Mouse (Mus musculus): ENCODE results near the gene Lrrc3.
"Not testable (repeated sequence)": the region's sequence is repeated elsewhere in the genome, so short reads cannot be mapped to it uniquely, and the experiment has no call there.

The Lrrc3 gene

DNA sequence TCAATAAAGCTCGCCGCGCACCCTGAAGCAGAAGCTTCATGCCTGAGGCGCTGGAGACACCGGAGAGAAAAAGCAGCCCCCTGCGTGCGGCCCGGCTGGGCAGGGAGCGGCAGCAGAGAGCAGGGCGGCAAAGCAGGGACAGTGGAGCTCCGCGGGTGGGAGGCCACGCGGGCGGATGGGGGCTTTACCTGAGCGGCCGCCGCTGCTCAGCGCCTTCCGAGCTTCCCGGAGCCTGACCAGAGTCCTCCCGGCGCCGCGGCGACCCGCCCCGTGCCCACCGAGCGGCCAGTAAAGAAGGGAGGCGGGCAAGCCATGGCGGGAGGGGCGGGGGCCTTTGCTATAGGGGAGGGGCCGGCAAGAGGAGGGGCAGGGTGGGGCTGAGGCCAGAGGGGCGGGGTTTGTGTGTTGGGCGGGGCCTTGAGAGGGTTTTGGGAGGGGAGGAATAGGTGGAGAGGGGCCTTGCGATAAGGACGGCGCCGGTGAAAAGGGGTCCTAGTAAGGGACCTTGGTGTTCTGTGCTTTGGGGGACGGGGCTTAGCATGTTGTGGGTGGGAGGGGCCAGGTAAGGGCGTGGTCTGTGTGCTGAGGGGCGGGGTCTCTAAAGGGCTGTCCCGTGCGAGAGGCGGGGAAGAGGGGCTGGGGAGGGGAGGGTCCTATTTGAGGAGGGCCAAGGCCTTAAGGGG, at the start of gene Lrrc3:
Gene Lrrc3 (minus strand): TSS at position 326 of the 683 bp plus-strand sequence.
- DNase-seq (ENCODE audit: low read depth, low spot score): peak; percentile 46

DNA sequence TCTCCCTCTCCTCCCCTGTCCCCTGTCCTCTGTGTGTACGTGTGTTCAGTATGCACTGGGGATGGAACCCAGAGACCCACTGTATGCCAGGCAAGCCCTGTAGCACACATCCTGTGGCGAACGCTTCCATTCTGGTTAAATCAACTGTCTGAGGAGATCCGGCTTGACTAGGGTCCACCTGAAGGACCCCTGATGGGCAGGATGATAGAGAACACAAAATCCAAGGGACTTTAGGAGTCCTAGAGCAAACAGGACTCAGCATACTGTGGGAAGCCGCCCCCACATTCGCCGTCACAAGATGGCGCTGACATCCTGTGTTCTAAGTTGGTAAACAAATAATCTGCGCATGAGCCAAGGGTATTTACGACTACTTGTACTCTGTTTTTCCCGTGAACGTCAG, 48.1 kb upstream of the Lrrc3 start:
- not testable (repeated sequence) for DNase-seq (ENCODE audit: low read depth, low spot score)

DNA sequence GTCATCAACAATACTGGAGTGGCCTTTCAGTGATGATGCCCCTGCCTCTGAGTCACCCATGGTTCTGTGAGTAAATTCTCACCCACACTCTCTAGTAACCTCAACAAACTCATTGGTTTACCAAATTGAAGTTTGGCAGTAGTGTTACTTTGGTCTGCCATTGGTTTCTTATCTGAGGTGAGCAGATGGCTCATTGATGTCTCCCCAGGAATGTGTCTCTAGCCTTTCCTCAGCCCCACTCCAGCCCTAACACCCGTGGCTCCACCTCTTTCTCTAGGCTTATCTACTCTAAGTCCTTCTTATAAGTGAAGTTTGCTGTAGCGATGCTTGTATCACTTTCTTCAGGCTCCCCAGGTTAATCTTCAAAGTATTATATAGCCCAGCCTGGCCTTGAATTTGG, 37.3 kb upstream of the Lrrc3 start:
- no peak for DNase-seq (ENCODE audit: low read depth, low spot score)

DNA sequence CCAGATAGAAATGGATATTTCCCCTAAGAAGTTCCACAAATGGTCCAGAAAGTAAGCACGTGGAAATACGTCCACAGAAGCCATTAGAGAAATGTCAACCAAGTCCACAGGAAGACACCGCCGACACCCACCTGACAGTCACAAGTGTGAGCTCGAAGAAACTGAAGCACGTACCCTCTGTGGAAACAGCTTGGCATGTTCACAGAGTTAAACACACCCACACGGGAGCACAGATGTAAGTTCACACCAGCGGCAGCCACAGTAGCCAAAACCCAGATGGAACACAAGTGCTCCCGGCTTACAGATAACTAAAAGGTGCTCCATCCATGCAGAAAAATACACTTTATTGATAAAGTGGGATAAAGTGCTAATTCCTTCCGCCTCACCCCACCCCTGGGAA, 25.0 kb upstream of the Lrrc3 start:
- no peak for DNase-seq (ENCODE audit: low read depth, low spot score)

DNA sequence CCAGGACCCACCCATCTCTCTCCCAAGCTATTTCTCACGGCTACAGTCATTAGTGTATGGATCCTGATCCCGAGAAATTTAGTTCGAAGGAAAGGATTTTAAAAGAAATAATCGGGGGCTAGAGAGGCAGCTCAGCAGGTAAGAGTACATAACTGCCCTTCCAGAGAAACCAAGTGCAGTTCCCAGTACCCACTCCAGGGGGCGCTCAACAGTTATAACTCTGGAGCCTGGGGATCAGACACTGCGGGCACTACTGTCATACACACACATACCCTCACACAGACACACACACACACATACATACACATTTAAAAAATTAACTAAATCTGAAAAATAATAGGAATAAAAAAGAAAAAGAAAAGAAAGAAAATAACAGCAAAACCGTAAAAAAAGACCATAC, 23.8 kb upstream of the Lrrc3 start:
- DNase-seq (ENCODE audit: low read depth, low spot score): peak; percentile 38

DNA sequence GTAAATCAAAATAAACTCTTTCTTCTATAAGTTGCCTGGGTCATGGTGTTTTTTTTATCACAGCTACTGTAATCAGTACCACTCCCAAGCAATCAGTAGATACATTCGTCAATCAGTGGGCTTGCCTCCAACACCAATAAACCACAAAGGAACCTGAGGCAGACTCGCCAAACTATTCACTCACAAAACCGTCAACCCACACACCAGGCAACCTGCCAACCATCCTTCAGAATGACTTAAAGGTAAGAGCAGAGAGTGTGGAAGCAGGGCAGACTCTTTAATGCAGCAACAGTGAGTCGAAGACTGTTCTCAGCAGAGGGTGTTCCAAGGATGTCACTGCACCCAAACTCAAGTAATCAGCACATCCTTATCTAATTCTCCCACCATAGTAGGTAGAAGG, 20.3 kb upstream of the Lrrc3 start:
- no peak for DNase-seq (ENCODE audit: low read depth, low spot score)

DNA sequence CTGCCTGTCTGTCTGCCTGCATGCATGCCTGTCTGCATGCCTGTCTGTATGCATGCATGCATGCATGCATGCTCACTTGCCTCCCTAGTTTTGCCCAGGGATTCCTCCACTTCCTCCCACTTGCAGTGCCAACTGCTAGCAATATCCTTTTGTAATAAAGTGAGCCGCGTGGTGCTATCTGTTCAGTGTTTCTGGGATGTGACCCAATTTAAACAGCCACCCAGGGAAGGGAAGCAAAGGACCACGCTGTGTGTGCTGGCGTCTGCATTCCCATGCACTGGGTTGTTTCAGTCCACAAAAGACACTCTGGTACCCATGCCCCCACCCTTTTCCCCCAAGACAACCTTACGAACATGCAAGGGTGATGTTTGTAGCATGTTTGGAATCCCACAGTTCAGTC, 18.7 kb upstream of the Lrrc3 start:
- no peak for DNase-seq (ENCODE audit: low read depth, low spot score)

DNA sequence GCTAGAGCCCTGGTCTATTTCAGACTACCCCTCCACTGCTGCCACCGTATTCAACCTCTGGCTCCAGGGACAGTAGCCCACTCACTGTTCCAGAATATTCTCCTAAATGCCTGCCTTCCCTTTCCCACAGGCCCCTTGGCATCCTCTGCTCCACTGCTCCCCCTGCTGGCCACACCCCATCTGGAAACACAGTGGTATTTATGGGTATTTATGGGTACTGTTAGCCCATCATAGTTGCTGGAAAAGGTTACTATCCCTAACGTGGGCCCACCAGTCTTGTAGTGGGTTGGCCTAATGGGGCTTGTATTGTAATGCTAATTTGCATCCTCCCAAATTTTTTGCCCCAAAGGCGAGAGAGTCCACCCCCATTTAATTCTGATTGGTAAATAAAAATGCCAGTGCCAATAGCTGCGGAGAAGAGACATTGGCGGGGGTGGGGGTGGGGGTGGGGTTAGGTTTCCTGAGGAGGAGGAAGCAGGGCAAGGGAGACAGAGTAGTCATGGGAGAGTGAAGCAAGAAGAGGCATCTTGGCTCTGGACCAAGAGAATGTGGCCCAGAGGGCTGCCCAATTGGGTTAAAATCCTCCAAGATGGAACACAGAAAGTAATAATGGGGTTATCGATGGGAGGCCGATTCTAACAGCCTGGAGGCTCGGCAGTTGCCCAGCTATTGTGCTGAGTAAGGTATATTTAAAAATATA, 14.4 kb upstream of the Lrrc3 start:
- peak; percentile 25 for DNase-seq (ENCODE audit: low read depth, low spot score)

DNA sequence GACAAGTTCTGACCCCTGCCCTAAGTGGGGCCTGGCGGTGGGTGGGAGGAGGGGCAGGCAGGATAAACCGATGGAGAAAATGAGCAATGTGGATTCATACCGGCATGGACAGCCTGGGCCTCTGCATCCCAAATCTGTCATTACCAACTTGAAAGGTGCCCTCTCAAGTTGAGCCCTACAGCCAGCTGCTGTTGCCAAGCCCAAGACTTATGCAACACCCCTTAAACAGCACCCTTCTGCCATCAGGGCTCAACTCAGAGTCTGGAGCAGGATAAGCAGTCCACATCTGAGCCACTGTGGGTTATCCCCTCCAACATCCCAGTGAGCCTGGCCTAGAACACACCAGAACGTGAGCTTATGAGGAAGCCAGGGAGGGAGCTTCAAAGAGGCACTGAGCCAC, 11.0 kb upstream of the Lrrc3 start:
- DNase-seq (ENCODE audit: low read depth, low spot score): no peak

DNA sequence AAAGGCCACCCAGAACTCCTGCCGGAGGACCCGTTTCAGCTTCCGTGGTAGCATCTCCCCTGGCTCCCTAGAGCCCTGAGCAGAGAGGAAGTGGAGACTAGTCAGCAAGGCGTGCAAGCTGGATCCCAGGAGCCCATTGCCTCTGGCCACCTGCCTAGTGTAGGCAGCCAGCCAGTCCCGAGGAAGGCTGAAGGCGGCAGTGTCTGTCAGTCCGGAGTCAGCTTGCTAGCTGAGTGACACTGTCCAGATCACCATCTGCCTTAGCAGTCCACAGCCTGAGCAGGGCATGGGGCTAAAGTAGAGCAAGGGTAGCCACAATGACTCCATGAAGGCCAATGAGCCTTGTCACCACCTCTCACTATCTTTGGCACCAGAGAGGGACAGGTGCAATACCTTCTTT, 10.3 kb upstream of the Lrrc3 start:
- DNase-seq (ENCODE audit: low read depth, low spot score): no peak

DNA sequence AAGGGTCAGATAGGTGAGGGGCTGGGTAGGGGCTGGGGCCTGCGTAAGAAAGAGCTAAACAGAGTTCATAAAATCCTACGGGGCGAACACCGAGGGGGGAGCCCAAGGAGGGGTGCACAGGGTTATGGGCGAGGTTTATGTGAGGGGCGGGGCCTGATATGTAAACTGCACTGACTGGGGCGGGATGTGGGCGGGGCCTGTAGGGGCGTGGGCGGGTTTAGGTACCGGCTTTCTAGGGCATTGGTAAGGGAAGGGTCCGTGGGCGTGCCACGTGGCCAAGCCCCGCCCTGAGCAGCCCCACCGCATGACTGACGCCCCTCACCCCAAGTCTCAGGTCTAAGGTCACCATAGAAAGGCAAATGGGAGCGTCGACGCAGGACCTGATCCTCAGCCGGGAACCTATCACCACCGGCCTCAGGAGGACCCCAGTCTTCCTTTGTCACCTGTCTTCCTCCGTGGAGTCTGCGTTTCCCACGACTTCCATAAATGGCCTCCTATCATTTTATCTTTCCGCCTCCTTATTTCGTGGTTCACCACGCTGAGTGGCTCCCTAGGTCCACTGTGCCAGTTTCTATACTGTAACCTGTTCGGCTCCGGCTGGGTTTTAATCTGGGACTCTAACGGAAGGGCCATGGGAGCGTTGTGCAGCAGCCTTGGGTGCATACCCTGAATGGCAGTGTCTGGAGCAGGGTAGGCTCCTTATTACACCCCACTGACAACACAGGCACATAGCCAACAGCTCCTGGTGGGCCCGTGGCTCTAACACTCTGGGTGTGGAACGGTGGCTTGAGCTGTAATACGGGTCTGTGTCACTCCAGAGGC, 769 bp upstream of the Lrrc3 start:
- DNase-seq (ENCODE audit: low read depth, low spot score): peak; percentile 46

DNA sequence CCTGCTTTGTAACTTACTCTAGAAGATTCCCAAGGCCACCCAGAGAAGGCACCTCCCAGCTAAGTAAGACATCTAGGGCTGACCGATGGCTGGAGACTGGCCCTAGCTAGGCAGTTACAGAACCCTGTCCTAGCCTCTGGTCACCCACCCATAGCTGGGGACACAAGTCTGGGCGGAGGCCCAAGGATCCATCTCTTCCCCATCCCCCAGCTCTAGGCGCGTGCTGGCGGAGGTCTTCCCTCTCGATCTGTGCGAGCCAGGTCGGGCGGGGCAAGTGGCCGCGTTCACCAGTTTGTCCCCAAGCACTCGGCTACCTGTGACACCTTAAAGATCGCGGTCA, 495 bp downstream of the Lrrc3 start:
- DNase-seq (ENCODE audit: low read depth, low spot score): no peak

DNA sequence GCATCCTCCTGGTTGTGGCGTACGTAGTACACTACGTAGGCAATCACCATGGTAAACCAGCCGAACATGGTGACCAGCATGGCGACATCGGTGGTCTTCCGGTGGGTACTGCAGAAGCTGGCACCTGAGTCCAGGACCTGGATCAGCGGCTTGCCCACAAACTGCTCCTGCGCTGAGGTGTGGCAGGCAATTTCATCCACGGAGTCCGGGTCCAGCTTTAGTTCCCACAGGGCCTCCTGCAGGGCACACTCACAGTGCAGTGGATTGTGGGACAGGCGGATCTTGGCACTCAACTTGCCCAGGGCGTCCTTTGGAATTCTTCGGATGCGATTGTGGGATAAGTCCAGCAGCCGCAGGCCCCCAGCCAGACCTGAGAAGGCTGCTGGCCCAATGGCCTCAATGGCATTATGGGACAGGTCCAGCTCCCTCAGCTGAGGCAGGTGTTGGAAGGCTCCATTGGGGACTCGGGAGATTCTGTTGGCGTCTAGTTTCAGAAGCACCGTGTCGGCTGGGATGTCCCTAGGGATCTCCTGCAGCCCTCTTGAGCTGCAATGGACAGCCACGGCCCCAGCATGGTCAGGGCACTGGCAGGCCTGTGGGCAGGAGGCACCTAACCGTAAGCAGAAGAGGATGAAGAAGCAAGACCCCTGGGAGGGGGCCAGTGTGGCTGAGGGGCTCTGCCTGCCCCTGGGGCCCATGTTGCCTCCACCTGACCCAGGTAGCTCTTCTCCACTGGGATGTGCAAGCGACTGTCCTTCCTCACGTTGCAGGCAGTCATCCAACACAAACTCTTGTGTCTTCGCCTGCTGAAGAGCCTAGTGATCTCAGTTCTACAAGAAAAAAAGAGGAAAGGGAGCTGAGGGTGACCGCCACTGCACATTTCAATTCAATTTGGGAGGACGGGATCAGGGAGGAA, 1.2 kb downstream of the Lrrc3 start:
- DNase-seq (ENCODE audit: low read depth, low spot score): no peak

DNA sequence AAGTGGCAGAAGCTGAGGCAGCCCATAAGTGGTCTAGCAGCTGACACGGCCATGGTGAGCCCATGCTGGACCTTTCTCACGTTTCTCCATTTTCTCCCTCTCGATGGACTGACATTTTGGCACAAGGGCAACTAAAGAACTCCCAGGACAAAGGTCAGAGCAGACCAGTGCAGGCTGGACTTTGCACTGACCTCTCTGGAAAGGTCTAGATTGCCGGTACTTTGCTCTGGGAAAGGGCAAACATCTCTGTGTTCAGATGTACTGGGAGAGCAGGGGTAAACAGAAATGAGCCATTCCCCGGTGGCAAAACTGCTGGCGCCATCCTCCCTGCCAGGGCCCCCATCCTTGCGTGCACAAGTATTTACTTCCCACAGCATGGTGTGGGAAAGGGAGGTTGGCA, 2.2 kb downstream of the Lrrc3 start:
- DNase-seq (ENCODE audit: low read depth, low spot score): no peak

DNA sequence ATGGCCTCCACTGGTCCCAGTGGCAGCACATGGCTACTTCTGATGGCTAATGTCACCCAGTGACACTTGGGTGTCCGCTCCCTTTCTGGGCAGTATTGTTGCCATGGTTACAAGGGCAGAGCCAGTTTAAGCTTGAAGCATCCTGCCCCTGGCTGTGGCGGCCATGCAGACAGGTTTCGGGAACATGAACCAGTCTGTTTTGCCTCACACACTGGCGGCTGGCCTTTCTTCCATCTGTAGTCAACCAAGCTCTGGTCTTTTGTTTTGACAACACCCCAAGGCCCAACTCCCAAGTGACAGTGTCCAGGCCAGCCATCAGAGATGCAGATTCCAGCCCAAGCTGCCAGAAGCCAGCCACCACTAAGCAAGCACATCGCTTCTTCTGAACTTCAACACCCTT, 6.8 kb downstream of the Lrrc3 start:
- no peak for DNase-seq (ENCODE audit: low read depth, low spot score)

DNA sequence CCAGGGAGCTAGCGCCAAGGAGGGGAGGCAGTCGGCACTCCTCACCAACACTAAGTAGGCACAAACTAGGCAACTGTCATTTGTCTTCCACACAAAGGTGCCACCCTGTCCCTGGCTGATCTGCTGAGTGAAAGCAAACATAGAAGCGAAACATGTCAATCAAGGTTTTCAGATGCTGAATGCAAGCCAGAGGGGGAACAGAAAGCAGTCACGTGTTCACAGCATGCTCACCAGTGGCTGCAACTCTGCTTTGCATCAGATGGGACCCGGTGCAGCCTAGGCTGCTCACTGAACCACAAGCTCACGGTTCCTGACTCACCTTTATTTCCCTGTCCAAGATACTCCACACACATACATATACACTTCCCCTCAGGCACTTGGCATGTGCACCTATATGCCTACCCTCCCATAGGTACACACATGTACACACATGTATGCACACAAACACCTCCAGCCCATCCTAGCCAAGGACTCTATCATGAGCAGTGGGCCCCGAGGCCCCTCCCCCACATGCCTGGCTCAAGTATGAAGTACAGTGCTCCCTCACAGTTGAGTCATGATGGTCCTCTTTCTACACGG, 11.3 kb downstream of the Lrrc3 start:
- no peak for DNase-seq (ENCODE audit: low read depth, low spot score)

DNA sequence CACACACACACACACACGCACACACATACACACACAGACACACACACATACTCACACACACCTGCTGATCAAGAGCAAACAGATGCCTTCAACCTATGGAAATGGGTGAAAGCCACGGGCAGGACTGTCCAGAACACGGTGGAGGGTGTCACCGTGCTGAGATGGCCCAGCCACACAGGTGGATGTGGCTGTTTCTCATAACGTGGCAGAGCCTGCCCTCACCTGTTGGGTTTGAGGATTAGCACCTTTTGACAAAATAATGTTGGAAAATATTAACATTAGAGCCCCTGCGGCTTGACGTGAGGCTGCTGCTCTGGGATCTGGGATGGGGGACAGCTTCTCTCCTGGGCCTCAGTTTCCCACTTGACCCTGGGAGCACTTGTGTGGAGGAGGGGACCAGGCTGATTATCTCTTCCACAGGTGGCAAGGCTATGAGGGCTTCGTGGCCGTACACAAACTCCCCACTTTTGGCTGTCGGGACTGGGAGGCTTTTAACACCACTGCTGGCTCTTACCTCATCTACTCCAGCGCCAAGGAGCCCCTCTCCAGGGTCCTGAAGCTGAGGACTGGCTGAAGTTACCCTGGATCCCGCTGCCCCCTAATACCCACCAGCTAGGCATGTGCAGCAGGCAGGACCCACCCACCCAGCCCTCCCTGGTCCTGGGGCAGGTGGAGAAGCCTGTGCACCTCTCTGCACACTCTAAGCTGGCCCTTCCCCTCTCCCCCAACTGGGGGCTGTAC, 16.2 kb downstream of the Lrrc3 start:
- DNase-seq (ENCODE audit: low read depth, low spot score): no peak

DNA sequence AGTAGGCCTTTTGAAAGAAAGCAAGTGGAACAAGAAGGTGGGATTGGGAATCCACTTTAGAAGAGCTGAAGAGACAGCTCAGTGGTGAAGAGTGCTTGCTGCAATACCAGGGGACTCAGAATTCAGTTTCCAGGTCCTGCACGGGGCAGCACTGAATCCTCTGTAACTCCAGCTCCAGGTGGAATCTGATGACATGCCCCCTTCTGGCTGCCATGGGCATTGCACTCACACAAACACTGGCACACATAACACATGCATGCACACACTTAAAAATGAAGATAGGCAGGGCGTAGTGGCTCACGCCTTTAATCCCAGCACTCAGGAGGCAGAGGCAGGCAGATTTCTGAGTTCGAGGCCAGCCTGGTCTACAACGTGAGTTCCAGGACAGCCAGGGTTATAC, 19.8 kb downstream of the Lrrc3 start:
- DNase-seq (ENCODE audit: low read depth, low spot score): no peak

DNA sequence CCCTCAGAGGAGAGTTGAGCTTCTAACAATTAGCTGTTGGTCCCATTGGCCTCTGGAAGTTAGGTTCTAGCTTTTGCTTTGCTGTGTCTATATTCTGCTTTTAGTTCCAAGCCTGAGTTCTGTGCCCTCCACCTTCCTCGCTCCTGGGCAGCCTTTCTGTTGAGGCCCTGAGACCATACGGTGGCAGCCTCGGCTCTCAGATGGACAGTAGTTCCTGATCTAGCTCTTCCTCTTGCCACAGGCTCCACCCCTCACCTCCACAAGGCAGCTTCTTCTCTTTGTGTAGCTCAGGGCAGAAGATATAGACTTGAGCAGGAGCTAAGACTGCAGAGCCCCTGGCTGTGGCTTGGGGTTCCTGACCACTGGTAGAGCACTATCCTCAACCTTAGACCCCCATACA, 22.0 kb downstream of the Lrrc3 start:
- DNase-seq (ENCODE audit: low read depth, low spot score): no peak

DNA sequence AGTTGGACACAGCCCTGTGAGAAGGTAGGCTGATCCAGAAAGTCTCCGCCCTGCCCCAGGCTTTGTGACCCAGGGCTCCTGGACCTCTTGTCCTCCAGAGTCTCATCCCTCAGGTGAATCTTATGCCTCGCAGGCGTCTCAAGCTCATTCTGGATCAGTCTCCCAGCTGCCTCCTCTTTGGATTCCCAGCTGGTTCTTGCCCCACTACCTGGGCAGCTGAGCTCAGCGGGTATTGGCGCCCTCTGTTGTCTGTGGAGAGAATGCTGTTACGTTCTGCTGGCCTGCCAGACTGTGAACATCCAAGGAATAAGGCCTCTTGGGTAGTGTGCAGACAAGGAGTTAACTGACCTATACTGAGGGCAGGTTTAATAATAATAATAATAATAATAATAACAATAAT, 23.4 kb downstream of the Lrrc3 start:
- no peak for DNase-seq (ENCODE audit: low read depth, low spot score)

DNA sequence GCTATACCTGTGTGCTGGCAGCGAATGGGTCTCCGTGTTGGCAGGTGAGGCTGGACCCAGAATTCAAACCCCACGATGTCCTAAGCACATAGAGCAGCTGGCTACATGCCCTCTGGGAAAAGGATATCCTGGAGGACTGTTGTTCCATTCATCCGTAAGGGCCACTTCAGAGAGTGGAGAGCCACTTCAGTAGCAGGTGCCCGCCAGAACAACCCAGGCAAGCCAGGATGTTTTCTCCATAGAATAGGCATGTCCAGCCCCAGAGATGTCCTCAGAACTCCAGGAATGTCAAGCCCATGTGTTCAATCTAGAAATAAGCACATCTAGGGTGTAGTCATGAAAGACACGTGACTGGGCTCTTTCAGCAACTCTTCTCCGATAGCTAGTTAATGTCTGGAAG, 32.7 kb downstream of the Lrrc3 start:
- DNase-seq (ENCODE audit: low read depth, low spot score): no peak

All from retina, postnatal 7 days (tissue).